Mouse (Mus musculus): ENCODE measurements around the gene Smok3b. TPM values are rescaled to one million over a fixed set of nuclear protein-coding genes. Genes with fewer than 3 reads are reported as not detected.

Gene Smok3b
- polyA plus RNA-seq, 1 experiment from 2014 or later, result not detected

DNA sequence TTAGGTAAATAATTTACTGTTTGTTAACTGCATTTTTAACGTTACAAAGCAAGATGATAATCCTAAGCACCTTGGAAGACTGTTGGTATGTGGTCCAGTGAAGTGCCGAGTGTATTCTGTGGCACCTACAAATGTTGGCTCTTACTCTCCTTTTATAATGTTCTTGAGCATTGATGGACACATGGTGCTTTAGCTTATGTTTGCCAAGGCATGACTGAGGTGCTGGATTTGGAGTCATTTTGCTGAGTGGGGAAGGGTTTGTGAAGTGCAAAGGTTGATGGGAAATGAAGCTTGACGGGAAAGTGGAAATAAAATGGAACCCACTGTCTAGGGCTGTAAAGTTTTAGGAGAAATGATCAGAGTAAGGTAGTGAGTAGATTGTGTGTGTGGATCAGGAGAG is 67.1 kb downstream of the Smok3b start:
- Histone ChIP-seq H3K9ac (no peak overlapping the region), H3K4me1 (peaks cover 26% of the 10 kb centered on the region), H3K4me2 (no peak overlapping the region), H3K27ac (no peak overlapping the region), H3K4me3 (replicated peaks) (no peak overlapping the region), H3K9me3 (no peaks in the 10 kb centered on the region), H3K27me3 (no peaks in the 10 kb centered on the region), H3K36me3 (replicated peaks) (peaks cover 25% of the 10 kb centered on the region)
- 90% methylated on average over 3 of the region's 3 CpGs for WGBS
- no peak for ATAC-seq (ENCODE audit: low FRiP score)

DNA sequence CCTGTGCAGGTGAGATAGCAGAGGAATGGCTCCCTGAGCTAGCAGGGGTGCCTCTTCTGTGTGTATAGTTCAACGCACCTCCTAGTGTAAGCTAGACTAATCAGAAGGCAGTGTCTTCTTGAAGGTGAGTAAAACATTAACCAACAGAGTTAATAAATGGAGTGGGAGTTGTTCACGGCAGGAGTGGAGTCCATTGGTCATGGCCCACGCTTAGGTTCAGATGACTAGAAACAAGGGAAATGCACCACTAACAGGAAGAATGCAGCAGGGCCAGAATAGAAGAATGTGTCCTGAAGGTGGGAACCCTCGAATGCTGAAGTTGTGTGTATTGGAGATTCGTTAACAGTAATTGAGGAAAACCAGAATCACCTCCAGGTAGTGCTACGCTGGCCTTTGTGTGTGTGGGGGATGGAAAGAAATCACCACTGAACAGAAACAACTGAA is 67.9 kb downstream of the Smok3b start:
- no peaks in the 10 kb centered on the region for H3K9me3 ChIP-seq
- ATAC-seq (ENCODE audit: low FRiP score), result no peak
- no peaks in the 10 kb centered on the region for H3K27me3 ChIP-seq
- 85% methylated on average over 6 of the region's 6 CpGs for WGBS
- peaks cover 32% of the 10 kb centered on the region for H3K36me3 ChIP-seq (replicated peaks)
- no peak overlapping the region for H3K9ac ChIP-seq
- H3K4me3 ChIP-seq (replicated peaks), result no peak overlapping the region
- no peak overlapping the region for H3K27ac ChIP-seq
- H3K4me1 ChIP-seq, result peaks cover 26% of the 10 kb centered on the region
- no peak overlapping the region for H3K4me2 ChIP-seq

DNA sequence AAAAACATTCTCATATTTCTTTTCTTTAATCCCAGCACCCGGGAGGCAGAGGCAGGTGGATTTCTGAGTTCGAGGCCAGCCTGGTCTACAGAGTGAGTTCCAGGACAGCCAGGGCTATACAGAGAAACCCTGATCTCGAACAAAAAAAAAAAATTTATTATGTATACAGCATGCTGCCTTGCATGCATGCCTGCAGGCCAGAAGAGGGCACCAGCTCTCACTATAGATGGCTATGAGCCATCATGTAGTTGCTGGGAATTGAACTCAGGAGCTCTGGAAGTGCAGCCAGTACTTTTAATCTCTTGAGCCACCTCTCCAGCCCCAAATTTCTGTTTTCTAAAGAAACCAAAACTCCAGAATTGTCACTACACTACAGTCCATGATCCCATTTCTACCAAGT is 69.0 kb downstream of the Smok3b start:
- no peak overlapping the region for H3K9ac ChIP-seq
- 80% methylated on average over 3 of the region's 3 CpGs for WGBS
- no peak overlapping the region for H3K27ac ChIP-seq
- H3K4me1 ChIP-seq, result peaks cover 26% of the 10 kb centered on the region
- H3K9me3 ChIP-seq, result no peaks in the 10 kb centered on the region
- ATAC-seq (ENCODE audit: low FRiP score), result no peak
- H3K4me3 ChIP-seq (replicated peaks), result no peak overlapping the region
- no peaks in the 10 kb centered on the region for H3K27me3 ChIP-seq
- no peak overlapping the region for H3K4me2 ChIP-seq
- H3K36me3 ChIP-seq (replicated peaks), result peaks cover 43% of the 10 kb centered on the region

DNA sequence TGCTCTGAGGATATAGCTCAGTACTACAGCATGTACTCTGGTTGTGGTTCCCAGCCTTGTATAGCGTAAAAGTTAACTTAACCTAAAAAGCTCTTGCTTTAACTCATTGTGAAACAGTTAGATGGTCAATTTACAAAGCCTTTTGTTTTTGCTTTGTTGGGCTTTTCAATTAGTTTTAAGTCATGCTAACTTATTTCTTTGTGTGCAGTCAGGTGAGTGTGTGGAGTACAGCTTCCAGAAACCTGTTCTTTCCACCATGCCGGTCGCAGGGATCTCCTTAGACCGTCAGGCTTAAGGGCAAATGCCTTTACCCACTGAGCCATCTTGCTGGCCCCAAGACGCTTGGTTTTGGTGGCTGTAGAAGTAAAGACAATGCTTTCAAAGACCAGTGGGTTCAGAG is 69.5 kb downstream of the Smok3b start:
- H3K4me2 ChIP-seq, result no peak overlapping the region
- H3K4me1 ChIP-seq, result peaks cover 26% of the 10 kb centered on the region
- no peak overlapping the region for H3K27ac ChIP-seq
- H3K9ac ChIP-seq, result no peak overlapping the region
- H3K36me3 ChIP-seq (replicated peaks), result peaks cover 47% of the 10 kb centered on the region
- 90% methylated on average over 5 of the region's 5 CpGs for WGBS
- ATAC-seq (ENCODE audit: low FRiP score), result no peak
- H3K4me3 ChIP-seq (replicated peaks), result no peak overlapping the region
- no peaks in the 10 kb centered on the region for H3K27me3 ChIP-seq
- H3K9me3 ChIP-seq, result no peaks in the 10 kb centered on the region

DNA sequence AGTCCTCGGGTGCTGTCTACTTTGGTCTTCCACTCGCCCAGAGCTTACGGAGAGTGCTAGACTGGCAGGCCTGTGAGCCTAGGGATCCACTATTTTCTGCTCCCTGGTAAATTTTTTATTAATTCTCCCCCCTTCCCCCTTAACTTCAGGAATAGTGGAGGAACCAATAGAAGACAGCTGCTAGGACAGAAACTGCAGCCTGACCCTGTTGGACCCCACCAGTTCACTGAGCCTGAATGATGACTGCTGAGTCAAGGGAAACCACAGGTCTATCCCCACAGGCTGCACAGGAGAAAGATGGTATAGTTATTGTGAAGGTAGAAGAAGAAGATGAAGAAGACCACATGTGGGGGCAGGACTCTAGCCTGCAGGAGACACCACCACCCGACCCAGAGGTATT is 71.5 kb downstream of the Smok3b start:
- Histone ChIP-seq H3K4me1 (peaks cover 10% of the 10 kb centered on the region), H3K27me3 (no peaks in the 10 kb centered on the region), H3K9ac (no peak overlapping the region), H3K9me3 (no peaks in the 10 kb centered on the region), H3K27ac (no peak overlapping the region), H3K4me3 (replicated peaks) (no peak overlapping the region), H3K36me3 (replicated peaks) (peaks cover 64% of the 10 kb centered on the region), H3K4me2 (no peak overlapping the region)
- WGBS, result 93% methylated on average over 4 of the region's 4 CpGs
- ATAC-seq (ENCODE audit: low FRiP score), result no peak

DNA sequence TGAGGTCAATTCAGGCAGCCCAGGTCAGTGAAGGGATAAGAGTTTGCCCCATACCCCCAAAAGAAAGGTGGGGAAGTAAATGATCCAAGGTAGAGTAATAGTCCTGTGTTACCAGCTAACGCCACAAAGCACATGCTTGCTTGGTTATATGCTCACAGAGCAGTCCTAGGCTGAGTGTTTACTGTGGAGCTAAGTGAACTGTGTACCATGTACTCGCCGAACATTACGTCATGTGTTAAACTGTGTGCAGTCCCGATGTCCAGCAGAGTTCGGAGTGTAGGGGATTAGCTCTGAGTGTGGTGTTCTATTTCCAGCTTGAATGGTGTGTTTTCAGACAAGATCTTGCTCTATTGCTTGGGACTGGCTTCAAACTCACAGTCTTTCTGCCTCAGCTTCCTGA is 73.2 kb downstream of the Smok3b start:
- Histone ChIP-seq H3K27ac (no peak overlapping the region), H3K36me3 (replicated peaks) (peaks cover 67% of the 10 kb centered on the region), H3K4me1 (peaks cover 3% of the 10 kb centered on the region; the same call in 1 of the 2 replicates), H3K4me2 (no peak overlapping the region), H3K9ac (no peak overlapping the region), H3K27me3 (no peaks in the 10 kb centered on the region), H3K4me3 (replicated peaks) (no peak overlapping the region), H3K9me3 (no peaks in the 10 kb centered on the region)
- ATAC-seq (ENCODE audit: low FRiP score), result no peak
- 97% methylated on average over 6 of the region's 6 CpGs for WGBS

Other genes with a start within 250 kb of the Smok3b start
- 55.7 and 60.1 TPM in 2 replicates for gene Ppp1r35, start 242.6 kb upstream of the Smok3b start, polyA plus RNA-seq (2016; fragmentation: Nextera tagmentation; extraction: Ambion mirVana)
- 13.4 and 15.4 TPM in 2 replicates for gene Mepce, start 233.8 kb upstream of the Smok3b start, polyA plus RNA-seq (2016; fragmentation: Nextera tagmentation; extraction: Ambion mirVana)
- gene Zcwpw1, start 233.6 kb upstream of the Smok3b start, polyA plus RNA-seq (2016; fragmentation: Nextera tagmentation; extraction: Ambion mirVana), result 14.6 and 15.2 TPM in 2 replicates
- 0.13 and 0.22 TPM in 2 replicates for gene Pilra, start 185.1 kb upstream of the Smok3b start, polyA plus RNA-seq (2016; fragmentation: Nextera tagmentation; extraction: Ambion mirVana)
- gene Pilrb1, start 163.3 kb upstream of the Smok3b start, polyA plus RNA-seq (2016; fragmentation: Nextera tagmentation; extraction: Ambion mirVana), result not detected in 2 replicates
- not detected in 2 replicates for gene Pilrb2, start 149.6 kb upstream of the Smok3b start, polyA plus RNA-seq (2016; fragmentation: Nextera tagmentation; extraction: Ambion mirVana)
- gene Cyp3a13, start 99.8 kb upstream of the Smok3b start, polyA plus RNA-seq (2016; fragmentation: Nextera tagmentation; extraction: Ambion mirVana), result not detected in 2 replicates
- not detected in 2 replicates for gene Gjc3, start 58.3 kb upstream of the Smok3b start, polyA plus RNA-seq (2016; fragmentation: Nextera tagmentation; extraction: Ambion mirVana)
- not detected in 2 replicates for gene Azgp1, start 39.9 kb upstream of the Smok3b start, polyA plus RNA-seq (2016; fragmentation: Nextera tagmentation; extraction: Ambion mirVana)
- not detected in 2 replicates for gene Smok3a, start 168 bp upstream of the Smok3b start, polyA plus RNA-seq (2016; fragmentation: Nextera tagmentation; extraction: Ambion mirVana)
- gene Smok3c, start 31.8 kb downstream of the Smok3b start, polyA plus RNA-seq (2016; fragmentation: Nextera tagmentation; extraction: Ambion mirVana), result not detected in 2 replicates
- 36.2 and 39.4 TPM in 2 replicates for gene Zkscan1, start 63.7 kb downstream of the Smok3b start, polyA plus RNA-seq (2016; fragmentation: Nextera tagmentation; extraction: Ambion mirVana)
- gene Zscan21, start 95.5 kb downstream of the Smok3b start, polyA plus RNA-seq (2016; fragmentation: Nextera tagmentation; extraction: Ambion mirVana), result 101 and 103 TPM in 2 replicates
- 43.9 and 44.1 TPM in 2 replicates for gene Zfp113, start 134.3 kb downstream of the Smok3b start, polyA plus RNA-seq (2016; fragmentation: Nextera tagmentation; extraction: Ambion mirVana)
- 274 and 282 TPM in 2 replicates for gene Cops6, start 139.6 kb downstream of the Smok3b start, polyA plus RNA-seq (2016; fragmentation: Nextera tagmentation; extraction: Ambion mirVana)
- 24.6 and 27.5 TPM in 2 replicates for gene Ap4m1, start 150.6 kb downstream of the Smok3b start, polyA plus RNA-seq (2016; fragmentation: Nextera tagmentation; extraction: Ambion mirVana)
- gene Mcm7, start 151.0 kb downstream of the Smok3b start, polyA plus RNA-seq (2016; fragmentation: Nextera tagmentation; extraction: Ambion mirVana), result 313 and 320 TPM in 2 replicates
- 133 and 137 TPM in 2 replicates for gene Taf6, start 166.0 kb downstream of the Smok3b start, polyA plus RNA-seq (2016; fragmentation: Nextera tagmentation; extraction: Ambion mirVana)
- gene Cnpy4, start 166.1 kb downstream of the Smok3b start, polyA plus RNA-seq (2016; fragmentation: Nextera tagmentation; extraction: Ambion mirVana), result 44.3 and 47.8 TPM in 2 replicates
- gene Mblac1, start 172.9 kb downstream of the Smok3b start, polyA plus RNA-seq (2016; fragmentation: Nextera tagmentation; extraction: Ambion mirVana), result 9.5 and 11.1 TPM in 2 replicates
- not detected in 2 replicates for gene Nxpe5, start 204.5 kb downstream of the Smok3b start, polyA plus RNA-seq (2016; fragmentation: Nextera tagmentation; extraction: Ambion mirVana)
- 42.3 and 47.3 TPM in 2 replicates for gene Lamtor4, start 234.1 kb downstream of the Smok3b start, polyA plus RNA-seq (2016; fragmentation: Nextera tagmentation; extraction: Ambion mirVana)
- 14.0 and 16.0 TPM in 2 replicates for gene BC037034, start 242.6 kb downstream of the Smok3b start, polyA plus RNA-seq (2016; fragmentation: Nextera tagmentation; extraction: Ambion mirVana)

Measured in forebrain, embryonic 12.5 days (tissue).